Comparison of ENCODE assay signal across 26 mouse cellular contexts in the genomic region with DNA sequence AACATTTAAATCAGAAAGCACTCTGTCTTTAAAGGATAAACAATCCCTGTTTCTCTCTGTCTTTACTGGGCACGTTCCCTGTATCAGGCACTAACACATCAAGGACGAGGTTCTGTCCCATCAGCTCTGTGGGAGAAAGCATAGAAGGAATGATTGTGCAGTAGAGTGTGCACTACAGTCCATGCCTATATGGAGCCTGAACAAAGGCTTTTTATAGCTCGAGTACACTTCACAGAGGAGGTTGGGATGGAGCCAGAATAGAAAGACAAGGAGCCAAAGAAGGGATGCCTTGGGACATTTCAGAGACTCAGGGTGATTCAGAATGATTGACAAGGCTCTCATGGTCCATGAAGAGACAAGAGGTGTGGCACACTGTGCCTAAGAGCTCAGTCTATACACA.
DNase-seq lines count a peak whose midpoint lies in the region; ATAC-seq and TF ChIP-seq lines count a peak whose summit lies in the region.
"Had no signal": no experiment of that assay in that cellular context is flagged by ENCODE, and none has a peak within 500 bp of the region (broad histone marks: within the 10 kb centered on the region; RNA-seq: fewer than 3 reads in every experiment).

No protein-coding gene starts in this region.

- H3K9ac ChIP-seq in heart, embryonic 11.5 days (ENCODE audit: low read depth, low read length): no peak overlapping the region
- H3K9ac ChIP-seq in heart, adult 2 months (ENCODE audit: low read depth, low read length): no peak overlapping the region
- H3K9ac ChIP-seq in hindbrain, embryonic 14.5 days: no peak overlapping the region
- H3K9ac ChIP-seq: embryonic facial prominence, embryonic 12.5 days; limb, embryonic 15.5 days; liver, embryonic 14.5 days; lung, embryonic 15.5 days; neural tube, embryonic 15.5 days had no signal

- peaks cover 4% of the 10 kb centered on the region; the same call in 1 of the 2 replicates for H3K9me3 ChIP-seq in heart, embryonic 11.5 days (replicated peaks; ENCODE audit: control insufficient read depth, low read length)
- peaks cover 7% of the 10 kb centered on the region; the same call in 1 of the 2 replicates for H3K9me3 ChIP-seq in hindbrain, embryonic 14.5 days (ENCODE audit: control insufficient read depth, low read length)
- H3K9me3 ChIP-seq in hindbrain, embryonic 10.5 days: no peaks in the 10 kb centered on the region
- H3K9me3 ChIP-seq: embryonic facial prominence, embryonic 12.5 days; G1E; limb, embryonic 15.5 days; lung, embryonic 15.5 days; neural tube, embryonic 15.5 days had no signal

- DNase-seq in heart, adult 2 months: no peak
- no peak for DNase-seq in hindbrain, embryonic 14.5 days (ENCODE audit: low spot score)
- no peak for DNase-seq in hindbrain, embryonic 10.5 days (ENCODE audit: low spot score)
- peak; percentile 24 for DNase-seq in Muller cell, postnatal 12 days (ENCODE audit: inconsistent ontology term)
- DNase-seq in brain, embryonic 14.5 days (ENCODE audit: low read depth): peak; percentile 59
- DNase-seq in adipocyte (ENCODE audit: low spot score): no peak
- DNase-seq: adrenal gland, adult 8-10 months; B cell, adult 2 months; cerebellum, adult 2 months; cerebellum, postnatal 25 days; gastrocnemius, postnatal 36 days; kidney, adult 2 months; kidney, postnatal 10 days; left cerebral cortex, postnatal 4 days; lung, postnatal 4 days; right cerebral cortex, adult 18-20 months; right cerebral cortex, postnatal 4 days; thymus, postnatal 4 days had no signal

- peak overlapping the region; percentile 51; the same call in 1 of the 2 replicates for H3K27ac ChIP-seq in heart, embryonic 11.5 days (ENCODE audit: low read depth, low read length)
- no peak overlapping the region for H3K27ac ChIP-seq in heart, adult 2 months
- H3K27ac ChIP-seq in hindbrain, embryonic 14.5 days: no peak overlapping the region
- H3K27ac ChIP-seq in hindbrain, embryonic 10.5 days: no peak overlapping the region
- H3K27ac ChIP-seq: embryonic facial prominence, embryonic 12.5 days; limb, embryonic 15.5 days; liver, embryonic 14.5 days; lung, embryonic 15.5 days; neural tube, embryonic 15.5 days had no signal

- TF ChIP-seq EP300 in heart, adult 2 months (IDR thresholded peaks at IDR 0.05; ENCODE audit: insufficient read depth, low read depth, low read length): no peak

- 0 out of 2 replicates have a peak, but pooled peaks cover 1% of the 10 kb centered on the region for H3K79me2 ChIP-seq in heart, adult 2 months (replicated peaks; ENCODE audit: control insufficient read depth, insufficient read depth, low read length)

- H3K27me3 ChIP-seq in heart, embryonic 11.5 days (ENCODE audit: control insufficient read depth, insufficient read depth, low read length): no peaks in the 10 kb centered on the region
- H3K27me3 ChIP-seq in heart, adult 2 months (ENCODE audit: control insufficient read depth, insufficient read depth, low read length): peaks cover 2% of the 10 kb centered on the region; the same call in 1 of the 2 replicates
- H3K27me3 ChIP-seq in hindbrain, embryonic 14.5 days (ENCODE audit: control insufficient read depth, insufficient read depth, low read length): no peaks in the 10 kb centered on the region
- H3K27me3 ChIP-seq in hindbrain, embryonic 10.5 days (ENCODE audit: insufficient read depth, poor library complexity, severe bottlenecking): no peaks in the 10 kb centered on the region
- H3K27me3 ChIP-seq: CH12.LX; embryonic facial prominence, embryonic 12.5 days; limb, embryonic 15.5 days; neural tube, embryonic 15.5 days had no signal

- intact Hi-C loops in heart, adult 2 months (cut with DNase I): no loop called here

- peaks cover 8% of the 10 kb centered on the region; the same call in 1 of the 2 replicates for H3K4me1 ChIP-seq in heart, embryonic 11.5 days (ENCODE audit: control insufficient read depth, insufficient read depth, low read length)
- peaks cover 7% of the 10 kb centered on the region; the same call in 1 of the 2 replicates for H3K4me1 ChIP-seq in heart, adult 2 months (ENCODE audit: control insufficient read depth, insufficient read depth, low read length)
- H3K4me1 ChIP-seq in hindbrain, embryonic 14.5 days (replicated peaks; ENCODE audit: control insufficient read depth, insufficient read depth, low read length): no peaks in the 10 kb centered on the region
- H3K4me1 ChIP-seq in hindbrain, embryonic 10.5 days (replicated peaks): no peaks in the 10 kb centered on the region
- H3K4me1 ChIP-seq: embryonic facial prominence, embryonic 12.5 days; limb, embryonic 15.5 days; lung, embryonic 15.5 days; neural tube, embryonic 15.5 days had no signal

- no peaks in the 10 kb centered on the region for H3K36me3 ChIP-seq in heart, embryonic 11.5 days (ENCODE audit: control insufficient read depth, insufficient read depth, low read length)
- H3K36me3 ChIP-seq in heart, adult 2 months (ENCODE audit: control insufficient read depth, insufficient read depth, low read length): no peaks in the 10 kb centered on the region
- no peaks in the 10 kb centered on the region for H3K36me3 ChIP-seq in hindbrain, embryonic 14.5 days (replicated peaks; ENCODE audit: control insufficient read depth, insufficient read depth)
- H3K36me3 ChIP-seq in hindbrain, embryonic 10.5 days: no peaks in the 10 kb centered on the region
- H3K36me3 ChIP-seq: embryonic facial prominence, embryonic 12.5 days; limb, embryonic 15.5 days; lung, embryonic 15.5 days; neural tube, embryonic 15.5 days had no signal

- no peak for TF ChIP-seq CTCF in heart, adult 2 months (IDR thresholded peaks at IDR 0.05)
- TF ChIP-seq CTCF in brain, embryonic 14.5 days (IDR thresholded peaks at IDR 0.05; ENCODE audit: borderline replicate concordance, extremely low read depth, insufficient read depth, insufficient read length): no peak

- 0 out of 2 replicates have a peak, but pooled peaks have one; percentile 35 for ATAC-seq in heart, embryonic 11.5 days (replicated peaks; ENCODE audit: insufficient number of reproducible peaks, low FRiP score, low TSS enrichment)
- peak; percentile 51; the same call in 1 of the 2 replicates for ATAC-seq in hindbrain, embryonic 14.5 days (ENCODE audit: low FRiP score)

- 33% methylated on average over 3 of the region's 3 CpGs for WGBS in heart, embryonic 11.5 days (ENCODE audit: insufficient replicate concordance)
- 31% methylated on average over 3 of the region's 3 CpGs for whole genome bisulfite sequencing in heart, adult 2 months
- 33% methylated on average over 3 of the region's 3 CpGs for WGBS in hindbrain, embryonic 14.5 days
- 47% methylated on average over 3 of the region's 3 CpGs for WGBS in hindbrain, embryonic 10.5 days

- no peak overlapping the region for H3K4me3 ChIP-seq in heart, embryonic 11.5 days (ENCODE audit: low read depth, low read length)
- no peak overlapping the region for H3K4me3 ChIP-seq in heart, adult 2 months
- no peak overlapping the region for H3K4me3 ChIP-seq in hindbrain, embryonic 14.5 days (replicated peaks; ENCODE audit: low read length)
- H3K4me3 ChIP-seq in hindbrain, embryonic 10.5 days: no peak overlapping the region
- H3K4me3 ChIP-seq: embryonic facial prominence, embryonic 12.5 days; limb, embryonic 15.5 days; lung, embryonic 15.5 days; neural tube, embryonic 15.5 days had no signal

- H3K4me2 ChIP-seq in heart, embryonic 11.5 days: no peak overlapping the region
- H3K4me2 ChIP-seq in hindbrain, embryonic 14.5 days (replicated peaks): no peak overlapping the region
- H3K4me2 ChIP-seq: embryonic facial prominence, embryonic 12.5 days; limb, embryonic 15.5 days; lung, embryonic 15.5 days; neural tube, embryonic 15.5 days had no signal

- no peak for TF ChIP-seq POLR2A in heart, adult 2 months (IDR thresholded peaks at IDR 0.05; ENCODE audit: insufficient read depth, low read depth, low read length)
- TF ChIP-seq POLR2A in brain, embryonic 14.5 days (IDR thresholded peaks at IDR 0.05; ENCODE audit: borderline replicate concordance, extremely low read depth, insufficient read depth, insufficient read length, poor library complexity, severe bottlenecking): no peak

Comparison
In these comparisons a context has a peak if more than half of its experiments do, and no peak if none do; other contexts are left out.
1. DNase-seq: peak in Muller cell, postnatal 12 days (single experiment) and brain, embryonic 14.5 days (single experiment); none in heart, adult 2 months (0 of 2), hindbrain, embryonic 14.5 days (single experiment), hindbrain, embryonic 10.5 days (single experiment) and adipocyte (single experiment).